Mouse (Mus musculus) heart, embryonic 14.5 days (tissue): ENCODE measurements around the gene Gm28308. TPM values are rescaled to one million over a fixed set of nuclear protein-coding genes. Genes with fewer than 3 reads are reported as not detected.
A peak's percentile ranks its signal among the peaks of the same experiment; 100 is the strongest.

Source experiments
- ATAC-seq: fragments of 200-750 bp; cut with Nextera tagmentation; 2 replicates; pipeline ENCODE4 v1.8.0; 2017; ENCODE audit warnings: low read depth, moderate TSS enrichment; ENCODE audit not compliant: insufficient number of reproducible peaks, insufficient read depth, low FRiP score
- H3K27ac ChIP-seq, 2 experiments: fragments of 200-500 bp in 1 of 2; fragments of 300-500 bp in 1 of 2; sonication (generic) in 1 of 2; replicated peaks in 1 of 2; 2 replicates each; pipeline ENCODE4 v1.5.1; 2012 to 2014; ENCODE audit warnings: low read depth in 2 of 2, low read length in 2 of 2, control low read depth in 1 of 2, mild to moderate bottlenecking in 1 of 2, mixed read lengths in 1 of 2; ENCODE audit not compliant: control insufficient read depth in 1 of 2, insufficient read depth in 1 of 2
- H3K27me3 ChIP-seq: fragments of 300-500 bp; sonication (generic); 2 replicates; pipeline ENCODE4 v1.6.1; 2014; ENCODE audit warnings: mild to moderate bottlenecking, low read length, control low read depth; ENCODE audit not compliant: control insufficient read depth, insufficient read depth
- H3K36me3 ChIP-seq: fragments of 300-500 bp; sonication (generic); 2 replicates; pipeline ENCODE4 v1.6.1; 2014; ENCODE audit warnings: mild to moderate bottlenecking, control low read depth, low read length, mixed read lengths; ENCODE audit not compliant: control insufficient read depth, insufficient read depth
- H3K4me1 ChIP-seq, 2 experiments: fragments of 200-500 bp in 1 of 2; fragments of 300-500 bp in 1 of 2; sonication (generic) in 1 of 2; 2 replicates each; pipeline ENCODE4 v1.6.1; 2012 to 2014; ENCODE audit warnings: low read length in 2 of 2, control low read depth in 1 of 2, mixed read lengths in 1 of 2; ENCODE audit not compliant: control insufficient read depth in 2 of 2, insufficient read depth in 2 of 2
- H3K4me2 ChIP-seq: fragments of 300-500 bp; sonication (generic); 2 replicates; pipeline ENCODE4 v1.6.1; 2014; ENCODE audit warnings: mild to moderate bottlenecking, low read length
- H3K4me3 ChIP-seq, 2 experiments: fragments of 200-500 bp in 1 of 2; fragments of 300-500 bp in 1 of 2; sonication (generic) in 1 of 2; 2 replicates each; pipeline ENCODE4 v1.5.1; 2012 to 2014; ENCODE audit warnings: low read length in 2 of 2, mild to moderate bottlenecking in 2 of 2, control low read depth in 1 of 2, low read depth in 1 of 2, moderate library complexity in 1 of 2; ENCODE audit not compliant: control insufficient read depth in 1 of 2, insufficient read depth in 1 of 2
- H3K9ac ChIP-seq: fragments of 300-500 bp; sonication (generic); 2 replicates; pipeline ENCODE4 v1.6.1; 2014; ENCODE audit warnings: mild to moderate bottlenecking, low read length
- H3K9me3 ChIP-seq: fragments of 300-500 bp; sonication (generic); 2 replicates; pipeline ENCODE4 v1.6.1; 2016; ENCODE audit warnings: low read length, control low read depth; ENCODE audit not compliant: control insufficient read depth
- WGBS: fragments of 180-500 bp; shearing (Covaris S2); extraction: QIAGEN DNeasy Blood & Tissue Kit; methylation state at CpG from one replicate; pipeline ENCODE4 v1.1.7; 2014; 5-methylcytosine and 5-hydroxymethylcytosine counted together
- polyA plus RNA-seq: library from polyadenylated mRNA; unstranded; fragments of >200 nt; fragmentation: Nextera tagmentation; extraction: Ambion mirVana; gene quantifications from 2 replicates; pipeline ENCODE4 v1.2.1, GENCODE M21; 2014

The Gm28308 gene
- polyA plus RNA-seq, 1 experiment from 2014 or later = not detected

GRCm38 (mm10) chr6:52202362-52203120 is 10.6 kb downstream of the Gm28308 start:
- peaks cover 2 to 16% of the 10 kb centered on the region in 2 experiments; a peak in 3 of 4 replicates for H3K4me1 ChIP-seq
- H3K36me3 ChIP-seq = no peaks in the 10 kb centered on the region

GRCm38 (mm10) chr6:52201269-52201668 is 11.9 kb downstream of the Gm28308 start:
- WGBS = 43% methylated on average over 1 of the region's 1 CpGs
- no peak overlapping the region for H3K4me3 ChIP-seq
- no peak overlapping the region for H3K9ac ChIP-seq
- H3K36me3 ChIP-seq = no peaks in the 10 kb centered on the region
- no peak overlapping the region for H3K27ac ChIP-seq
- H3K9me3 ChIP-seq = no peaks in the 10 kb centered on the region
- peaks cover 99% of the 10 kb centered on the region for H3K27me3 ChIP-seq
- H3K4me1 ChIP-seq = peaks cover 2 to 16% of the 10 kb centered on the region in 2 experiments; a peak in 3 of 4 replicates
- H3K4me2 ChIP-seq = no peak overlapping the region
- no peak for ATAC-seq

More at GRCm38 (mm10) chr6:52202362-52203120, 10.6 kb downstream of the Gm28308 start:
- Histone ChIP-seq H3K4me2 (no peak overlapping the region; the same call in 1 of the 2 replicates), H3K27ac (no peak overlapping the region), H3K9me3 (no peaks in the 10 kb centered on the region), H3K4me3 (peak overlapping the region; percentile 33 to 36; a peak in 1 of 4 replicates), H3K27me3 (peaks cover 100% of the 10 kb centered on the region), H3K9ac (no peak overlapping the region)
- 6% methylated on average over 22 of the region's 22 CpGs for WGBS
- no peak for ATAC-seq

- no peak overlapping the region for H3K4me2 ChIP-seq
- H3K4me3 ChIP-seq = no peak overlapping the region
- no peak for ATAC-seq
- H3K9ac ChIP-seq = no peak overlapping the region
- 18% methylated on average over 10 of the region's 10 CpGs for WGBS
- no peaks in the 10 kb centered on the region for H3K36me3 ChIP-seq
- H3K27me3 ChIP-seq = peaks cover 99% of the 10 kb centered on the region
- H3K9me3 ChIP-seq = no peaks in the 10 kb centered on the region
- H3K27ac ChIP-seq = no peak overlapping the region
- peaks cover 2 to 16% of the 10 kb centered on the region in 2 experiments; a peak in 3 of 4 replicates for H3K4me1 ChIP-seq
These were observed 12.3 kb downstream of the Gm28308 start for GRCm38 (mm10) chr6:52200751-52201250.

GRCm38 (mm10) chr6:52200073-52200750 is 12.9 kb downstream of the Gm28308 start:
- no peak overlapping the region for H3K4me2 ChIP-seq
- H3K4me1 ChIP-seq = peaks cover 2 to 16% of the 10 kb centered on the region in 2 experiments; a peak in 3 of 4 replicates
- no peak for ATAC-seq
- H3K36me3 ChIP-seq = no peaks in the 10 kb centered on the region
- H3K27ac ChIP-seq = no peak overlapping the region
- no peak overlapping the region for H3K4me3 ChIP-seq
- no peaks in the 10 kb centered on the region for H3K9me3 ChIP-seq
- 13% methylated on average over 30 of the region's 30 CpGs for whole genome bisulfite sequencing
- H3K9ac ChIP-seq = no peak overlapping the region
- peaks cover 99% of the 10 kb centered on the region for H3K27me3 ChIP-seq

- Histone ChIP-seq H3K9ac (no peak overlapping the region), H3K4me1 (peaks cover under 1% of the 10 kb centered on the region in 2 experiments; a peak in 2 of 4 replicates), H3K4me2 (no peak overlapping the region), H3K9me3 (no peaks in the 10 kb centered on the region), H3K27me3 (peaks cover 99% of the 10 kb centered on the region), H3K36me3 (no peaks in the 10 kb centered on the region), H3K4me3 (no peak overlapping the region), H3K27ac (no peak overlapping the region)
- WGBS = 1% methylated on average over 10 of the region's 10 CpGs
- no peak for ATAC-seq
These were observed 15.9 kb downstream of the Gm28308 start for GRCm38 (mm10) chr6:52197271-52197670.

- 6% methylated on average over 9 of the region's 9 CpGs for WGBS
- peaks cover 99% of the 10 kb centered on the region for H3K27me3 ChIP-seq
- no peak overlapping the region for H3K27ac ChIP-seq
- no peaks in the 10 kb centered on the region for H3K9me3 ChIP-seq
- H3K4me1 ChIP-seq = peaks cover 5% of the 10 kb centered on the region in 2 experiments; a peak in 2 of 4 replicates
- no peaks in the 10 kb centered on the region for H3K36me3 ChIP-seq
- ATAC-seq = no peak
- no peak overlapping the region for H3K4me3 ChIP-seq
- no peak overlapping the region for H3K4me2 ChIP-seq
- no peak overlapping the region for H3K9ac ChIP-seq
These were observed 16.3 kb downstream of the Gm28308 start for GRCm38 (mm10) chr6:52196811-52197210.

- Histone ChIP-seq H3K4me2 (no peak overlapping the region), H3K9ac (no peak overlapping the region), H3K36me3 (no peaks in the 10 kb centered on the region), H3K27ac (no peak overlapping the region), H3K4me3 (no peak overlapping the region), H3K9me3 (no peaks in the 10 kb centered on the region), H3K27me3 (peaks cover 98% of the 10 kb centered on the region), H3K4me1 (peaks cover 5 to 7% of the 10 kb centered on the region in 2 experiments; a peak in 3 of 4 replicates)
- whole genome bisulfite sequencing = 5% methylated on average over 10 of the region's 10 CpGs
- no peak for ATAC-seq
These were observed 18.4 kb downstream of the Gm28308 start for GRCm38 (mm10) chr6:52194690-52195089.
